Mouse (Mus musculus): ENCODE measurements around the gene Klk1. TPM values are rescaled to one million over a fixed set of nuclear protein-coding genes. Genes with fewer than 3 reads are reported as not detected.
"Not testable (repeated sequence)": the region's sequence is repeated elsewhere in the genome, so short reads cannot be mapped to it uniquely, and the experiment has no call there.

The Klk1 gene
- polyA plus RNA-seq, 1 experiment from 2014 or later, result not detected

- H3K27ac ChIP-seq (ENCODE audit: low read depth, low read length); H3K4me2 ChIP-seq (ENCODE audit: low read depth, low read length); H3K36me3 ChIP-seq (ENCODE audit: control insufficient read depth, insufficient read depth, low read length); H3K27me3 ChIP-seq (ENCODE audit: control insufficient read depth, insufficient read depth, low read length); H3K4me1 ChIP-seq (ENCODE audit: control insufficient read depth, insufficient read depth, low read length); ATAC-seq (ENCODE audit: low read depth); H3K9me3 ChIP-seq (ENCODE audit: control insufficient read depth, low read length); H3K9ac ChIP-seq (replicated peaks; ENCODE audit: low read depth, low read length); H3K4me3 ChIP-seq (ENCODE audit: low read depth, low read length): not testable (repeated sequence)
- 69% methylated on average over 8 of the region's 10 CpGs for WGBS
Measured at GRCm38 (mm10) chr7:44221601-44222000, 3.6 kb upstream of the Klk1 start.

DNA sequence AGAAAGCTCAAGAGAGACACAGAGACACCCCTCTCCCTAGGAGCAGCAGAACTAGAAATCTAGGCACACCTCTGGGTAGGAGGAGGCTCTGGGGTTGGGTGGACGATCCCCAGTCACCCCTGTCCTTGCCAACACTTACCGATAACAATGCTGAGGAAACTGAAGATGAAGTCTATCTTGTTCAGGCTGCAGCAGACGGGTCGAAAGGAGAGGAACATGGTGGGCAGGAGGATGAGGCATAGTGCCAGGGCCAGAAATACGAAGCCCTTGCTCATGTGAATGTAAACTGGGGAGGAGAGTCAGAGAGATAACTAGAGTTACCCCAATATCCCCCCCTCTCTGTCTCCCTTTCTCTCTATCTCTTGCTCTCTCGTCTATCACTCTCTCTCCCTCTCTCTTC is 2.8 kb upstream of the Klk1 start:
- WGBS, result 85% methylated on average over 6 of the region's 6 CpGs
- not testable (repeated sequence) for H3K9ac ChIP-seq (replicated peaks; ENCODE audit: low read depth, low read length); H3K27ac ChIP-seq (ENCODE audit: low read depth, low read length); H3K9me3 ChIP-seq (ENCODE audit: control insufficient read depth, low read length); H3K27me3 ChIP-seq (ENCODE audit: control insufficient read depth, insufficient read depth, low read length); ATAC-seq (ENCODE audit: low read depth); H3K4me3 ChIP-seq (ENCODE audit: low read depth, low read length); H3K4me2 ChIP-seq (ENCODE audit: low read depth, low read length); H3K4me1 ChIP-seq (ENCODE audit: control insufficient read depth, insufficient read depth, low read length); H3K36me3 ChIP-seq (ENCODE audit: control insufficient read depth, insufficient read depth, low read length)

- Histone ChIP-seq H3K9me3 (ENCODE audit: control insufficient read depth, low read length) (no peaks in the 10 kb centered on the region), H3K36me3 (ENCODE audit: control insufficient read depth, insufficient read depth, low read length) (no peaks in the 10 kb centered on the region), H3K4me2 (ENCODE audit: low read depth, low read length) (no peak within 1 kb of the TSS), H3K4me1 (ENCODE audit: control insufficient read depth, insufficient read depth, low read length) (no peaks in the 10 kb centered on the region), H3K27ac (ENCODE audit: low read depth, low read length) (no peak within 1 kb of the TSS), H3K9ac (replicated peaks; ENCODE audit: low read depth, low read length) (no peak within 1 kb of the TSS), H3K4me3 (ENCODE audit: low read depth, low read length) (no peak within 1 kb of the TSS), H3K27me3 (ENCODE audit: control insufficient read depth, insufficient read depth, low read length) (no peaks in the 10 kb centered on the region)
- ATAC-seq (ENCODE audit: low read depth), result no peak
- WGBS, result 81% methylated on average over 3 of the region's 3 CpGs
Measured at GRCm38 (mm10) chr7:44235909-44236308, 10.7 kb downstream of the Klk1 start, which contains the start of gene Gm36864. Gene Gm36864, plus strand, starts transcription at chr7:44236177.

GRCm38 (mm10) chr7:44239913-44240312 is 14.8 kb downstream of the Klk1 start:
- no peak overlapping the region for H3K9ac ChIP-seq (replicated peaks; ENCODE audit: low read depth, low read length)
- no peaks in the 10 kb centered on the region for H3K9me3 ChIP-seq (ENCODE audit: control insufficient read depth, low read length)
- no peak overlapping the region for H3K4me3 ChIP-seq (ENCODE audit: low read depth, low read length)
- no peaks in the 10 kb centered on the region for H3K4me1 ChIP-seq (ENCODE audit: control insufficient read depth, insufficient read depth, low read length)
- 62% methylated on average over 2 of the region's 2 CpGs for WGBS
- no peaks in the 10 kb centered on the region for H3K27me3 ChIP-seq (ENCODE audit: control insufficient read depth, insufficient read depth, low read length)
- no peaks in the 10 kb centered on the region for H3K36me3 ChIP-seq (ENCODE audit: control insufficient read depth, insufficient read depth, low read length)
- no peak overlapping the region for H3K4me2 ChIP-seq (ENCODE audit: low read depth, low read length)
- no peak for ATAC-seq (ENCODE audit: low read depth)
- H3K27ac ChIP-seq (ENCODE audit: low read depth, low read length), result no peak overlapping the region

DNA sequence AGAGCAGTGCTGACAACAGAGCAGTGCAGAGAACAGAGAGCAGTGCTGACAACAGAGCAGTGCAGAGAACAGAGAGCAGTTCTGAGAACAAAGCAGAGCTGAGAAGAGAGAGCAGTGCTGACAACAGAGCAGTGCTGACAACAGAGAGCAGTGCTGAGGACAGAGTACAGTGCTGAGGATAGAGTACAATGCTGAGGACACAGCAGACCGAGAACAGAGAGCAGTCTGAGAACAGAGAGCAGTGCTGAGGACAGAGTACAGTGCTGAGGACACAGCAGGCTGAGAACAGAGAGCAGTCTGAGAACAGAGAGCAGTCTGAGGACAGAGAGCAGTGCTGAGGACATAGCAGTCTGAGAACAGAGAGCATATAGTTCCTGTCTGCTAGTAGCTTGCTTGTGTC is 15.6 kb downstream of the Klk1 start:
- Histone ChIP-seq H3K4me3 (ENCODE audit: low read depth, low read length) (no peak overlapping the region), H3K4me1 (ENCODE audit: control insufficient read depth, insufficient read depth, low read length) (0 out of 2 replicates have a peak, but pooled peaks cover 4% of the 10 kb centered on the region), H3K9me3 (ENCODE audit: control insufficient read depth, low read length) (no peaks in the 10 kb centered on the region), H3K36me3 (ENCODE audit: control insufficient read depth, insufficient read depth, low read length) (no peaks in the 10 kb centered on the region), H3K4me2 (ENCODE audit: low read depth, low read length) (no peak overlapping the region), H3K27ac (ENCODE audit: low read depth, low read length) (no peak overlapping the region), H3K27me3 (ENCODE audit: control insufficient read depth, insufficient read depth, low read length) (no peaks in the 10 kb centered on the region), H3K9ac (replicated peaks; ENCODE audit: low read depth, low read length) (no peak overlapping the region)
- 65% methylated on average over 1 of the region's 1 CpGs for WGBS
- ATAC-seq (ENCODE audit: low read depth), result no peak

GRCm38 (mm10) chr7:44241163-44241562 is 16.0 kb downstream of the Klk1 start:
- H3K9me3 ChIP-seq (ENCODE audit: control insufficient read depth, low read length), result no peaks in the 10 kb centered on the region
- WGBS, result 66% methylated on average over 2 of the region's 2 CpGs
- H3K27ac ChIP-seq (ENCODE audit: low read depth, low read length), result no peak overlapping the region
- H3K4me1 ChIP-seq (ENCODE audit: control insufficient read depth, insufficient read depth, low read length), result 0 out of 2 replicates have a peak, but pooled peaks cover 4% of the 10 kb centered on the region
- H3K4me3 ChIP-seq (ENCODE audit: low read depth, low read length), result no peak overlapping the region
- H3K4me2 ChIP-seq (ENCODE audit: low read depth, low read length), result no peak overlapping the region
- no peak overlapping the region for H3K9ac ChIP-seq (replicated peaks; ENCODE audit: low read depth, low read length)
- H3K36me3 ChIP-seq (ENCODE audit: control insufficient read depth, insufficient read depth, low read length), result no peaks in the 10 kb centered on the region
- no peaks in the 10 kb centered on the region for H3K27me3 ChIP-seq (ENCODE audit: control insufficient read depth, insufficient read depth, low read length)
- ATAC-seq (ENCODE audit: low read depth), result no peak

DNA sequence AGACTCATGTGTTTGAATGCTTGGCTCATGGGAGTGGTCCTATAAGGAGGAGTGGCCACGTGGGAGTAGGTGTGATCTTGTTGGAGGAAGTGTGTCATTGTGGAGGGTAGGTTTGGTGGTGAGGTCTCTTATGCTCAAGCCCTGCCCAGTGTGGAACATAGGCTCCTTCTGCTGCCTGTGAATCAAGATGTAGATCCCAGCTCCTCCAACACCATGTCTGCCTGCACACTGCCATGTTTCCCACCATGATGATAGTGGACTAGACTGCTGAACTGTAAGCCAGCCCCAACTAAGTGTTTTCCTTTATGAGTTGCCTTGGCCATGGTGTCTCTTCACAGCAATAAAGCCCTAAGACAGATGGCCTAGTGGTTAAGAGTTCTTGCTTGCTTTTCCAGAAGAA is 18.9 kb downstream of the Klk1 start:
- Histone ChIP-seq H3K36me3 (ENCODE audit: control insufficient read depth, insufficient read depth, low read length) (peaks cover 3% of the 10 kb centered on the region; the same call in 1 of the 2 replicates), H3K4me1 (ENCODE audit: control insufficient read depth, insufficient read depth, low read length) (peaks cover 12% of the 10 kb centered on the region; the same call in 1 of the 2 replicates), H3K9me3 (ENCODE audit: control insufficient read depth, low read length) (no peaks in the 10 kb centered on the region), H3K27ac (ENCODE audit: low read depth, low read length) (no peak overlapping the region), H3K4me2 (ENCODE audit: low read depth, low read length) (no peak overlapping the region), H3K9ac (replicated peaks; ENCODE audit: low read depth, low read length) (no peak overlapping the region), H3K27me3 (ENCODE audit: control insufficient read depth, insufficient read depth, low read length) (no peaks in the 10 kb centered on the region), H3K4me3 (ENCODE audit: low read depth, low read length) (no peak overlapping the region)
- 63% methylated on average over 1 of the region's 1 CpGs for WGBS
- no peak for ATAC-seq (ENCODE audit: low read depth)

GRCm38 (mm10) chr7:44246055-44246983 is 21.2 kb downstream of the Klk1 start, which contains the start of the genes 1700028J19Rik and 2410002F23Rik:
Gene 1700028J19Rik, minus strand, starts transcription at chr7:44246695.
Gene 2410002F23Rik, plus strand, starts transcription at chr7:44246722.
- peak within 1 kb of the TSS; percentile 90 for H3K9ac ChIP-seq (replicated peaks; ENCODE audit: low read depth, low read length)
- H3K4me1 ChIP-seq (ENCODE audit: control insufficient read depth, insufficient read depth, low read length), result peaks cover 17% of the 10 kb centered on the region; the same call in 1 of the 2 replicates
- peak within 1 kb of the TSS; percentile 70 for H3K4me2 ChIP-seq (ENCODE audit: low read depth, low read length)
- H3K36me3 ChIP-seq (ENCODE audit: control insufficient read depth, insufficient read depth, low read length), result peaks cover 18% of the 10 kb centered on the region
- H3K9me3 ChIP-seq (ENCODE audit: control insufficient read depth, low read length), result no peaks in the 10 kb centered on the region
- H3K27me3 ChIP-seq (ENCODE audit: control insufficient read depth, insufficient read depth, low read length), result no peaks in the 10 kb centered on the region
- H3K27ac ChIP-seq (ENCODE audit: low read depth, low read length), result peak within 1 kb of the TSS; percentile 91
- peak within 1 kb of the TSS; percentile 78 for H3K4me3 ChIP-seq (ENCODE audit: low read depth, low read length)
- WGBS, result under 1% methylated on average over 62 of the region's 62 CpGs
- ATAC-seq (ENCODE audit: low read depth), result peak; percentile 85

- peak overlapping the region; percentile 78 for H3K4me3 ChIP-seq (ENCODE audit: low read depth, low read length)
- no peaks in the 10 kb centered on the region for H3K9me3 ChIP-seq (ENCODE audit: control insufficient read depth, low read length)
- H3K4me2 ChIP-seq (ENCODE audit: low read depth, low read length), result peak overlapping the region; percentile 70
- H3K4me1 ChIP-seq (ENCODE audit: control insufficient read depth, insufficient read depth, low read length), result peaks cover 17% of the 10 kb centered on the region; the same call in 1 of the 2 replicates
- under 1% methylated on average over 23 of the region's 23 CpGs for WGBS
- no peaks in the 10 kb centered on the region for H3K27me3 ChIP-seq (ENCODE audit: control insufficient read depth, insufficient read depth, low read length)
- H3K27ac ChIP-seq (ENCODE audit: low read depth, low read length), result peak overlapping the region; percentile 91
- H3K9ac ChIP-seq (replicated peaks; ENCODE audit: low read depth, low read length), result peak overlapping the region; percentile 90
- peak; percentile 22 for ATAC-seq (ENCODE audit: low read depth)
- H3K36me3 ChIP-seq (ENCODE audit: control insufficient read depth, insufficient read depth, low read length), result peaks cover 18% of the 10 kb centered on the region
Measured at GRCm38 (mm10) chr7:44246984-44247470, 21.9 kb downstream of the Klk1 start.
